9 mouse cellular contexts compared by ENCODE assay signal in the genomic region with DNA sequence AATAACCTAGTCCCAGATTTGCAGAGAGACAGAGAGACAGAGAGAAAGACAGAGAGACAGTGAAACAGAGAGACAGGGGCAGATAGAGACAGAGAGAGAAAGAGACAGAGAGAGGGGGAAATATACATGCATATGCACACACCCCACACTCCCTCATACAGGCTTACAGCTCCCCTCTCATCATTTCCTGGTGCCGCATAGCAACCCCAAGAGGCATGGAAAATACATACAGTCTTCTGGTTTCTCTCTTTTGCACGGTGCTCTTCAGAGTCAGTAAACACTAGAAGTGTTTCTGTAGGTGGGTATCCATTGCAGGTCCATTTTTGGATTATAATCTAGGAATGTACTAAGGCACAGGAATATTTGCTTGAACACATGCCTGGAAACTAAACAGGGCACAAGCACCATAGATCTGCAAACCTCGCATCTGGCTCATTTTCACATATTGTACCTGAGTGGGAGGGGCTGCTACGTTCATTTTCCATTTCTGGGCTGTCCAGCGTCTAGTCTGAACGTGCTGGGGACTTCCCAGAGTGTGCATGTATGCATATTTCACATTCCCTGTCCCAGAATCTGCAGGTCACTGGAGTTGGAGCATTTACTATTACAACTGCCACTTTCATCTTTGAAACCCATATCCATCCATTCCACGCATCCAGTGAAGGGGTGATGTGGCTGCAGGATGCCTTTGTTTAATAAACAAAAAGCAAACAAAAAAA.
DNase-seq lines count a peak whose midpoint lies in the region; ATAC-seq and TF ChIP-seq lines count a peak whose summit lies in the region.
"Had no signal": no experiment of that assay in that cellular context is flagged by ENCODE, and none has a peak within 500 bp of the region (broad histone marks: within the 10 kb centered on the region; RNA-seq: fewer than 3 reads in every experiment).

No protein-coding gene starts in this region.

- no peak overlapping the region for H3K27ac ChIP-seq in hindbrain, embryonic 12.5 days
- no peak overlapping the region for H3K27ac ChIP-seq in hindbrain, embryonic 11.5 days (ENCODE audit: low read depth, low read length)
- H3K27ac ChIP-seq in forebrain, embryonic 13.5 days: no peak overlapping the region
- no peak overlapping the region for H3K27ac ChIP-seq in midbrain, embryonic 11.5 days (ENCODE audit: low read depth, low read length)

- ATAC-seq in hindbrain, embryonic 12.5 days (ENCODE audit: low FRiP score): no peak
- ATAC-seq in hindbrain, embryonic 11.5 days (ENCODE audit: low FRiP score): no peak
- peak; percentile 67 for ATAC-seq in Patski
- ATAC-seq in forebrain, embryonic 13.5 days: no peak
- no peak for ATAC-seq in midbrain, embryonic 11.5 days (ENCODE audit: low FRiP score)
- ATAC-seq in megakaryocyte, adult 5-6 weeks (ENCODE audit: poor library complexity, severe bottlenecking): no peak

- no peak overlapping the region for H3K9ac ChIP-seq in hindbrain, embryonic 12.5 days
- no peak overlapping the region for H3K9ac ChIP-seq in hindbrain, embryonic 11.5 days (ENCODE audit: low read depth, low read length)
- peak overlapping the region; percentile 48; the same call in 1 of the 2 replicates for H3K9ac ChIP-seq in forebrain, embryonic 13.5 days
- H3K9ac ChIP-seq in midbrain, embryonic 11.5 days (ENCODE audit: low read length): no peak overlapping the region

- 0 out of 2 replicates have a peak, but pooled peaks cover 3% of the 10 kb centered on the region for H3K4me1 ChIP-seq in hindbrain, embryonic 12.5 days
- H3K4me1 ChIP-seq in hindbrain, embryonic 11.5 days (replicated peaks; ENCODE audit: control insufficient read depth, insufficient read depth, low read length): no peaks in the 10 kb centered on the region
- peaks cover 13% of the 10 kb centered on the region for H3K4me1 ChIP-seq in forebrain, embryonic 13.5 days
- H3K4me1 ChIP-seq in midbrain, embryonic 11.5 days (ENCODE audit: control insufficient read depth, insufficient read depth, low read length): peaks cover 3% of the 10 kb centered on the region; the same call in 1 of the 2 replicates

- in situ Hi-C loops in Patski (cut with MboI; ENCODE audit: low pct_unique_long_range_greater_than_20kb): loop anchor here (5.0 kb wide), 1 partner anchor 47 kb away; no protein-coding TSS in a partner anchor

- H3K4me2 ChIP-seq in hindbrain, embryonic 12.5 days (replicated peaks): peak overlapping the region; percentile 24
- no peak overlapping the region for H3K4me2 ChIP-seq in hindbrain, embryonic 11.5 days (replicated peaks; ENCODE audit: low read depth, low read length)
- H3K4me2 ChIP-seq in forebrain, embryonic 13.5 days: peak overlapping the region; percentile 59
- H3K4me2 ChIP-seq in midbrain, embryonic 11.5 days: peak overlapping the region; percentile 25; the same call in 1 of the 2 replicates
- H3K4me2 ChIP-seq: liver, embryonic 11.5 days had no signal

- H3K4me3 ChIP-seq in hindbrain, embryonic 12.5 days: no peak overlapping the region
- H3K4me3 ChIP-seq in hindbrain, embryonic 11.5 days (ENCODE audit: low read depth, low read length): no peak overlapping the region
- H3K4me3 ChIP-seq in forebrain, embryonic 13.5 days: peak overlapping the region; percentile 34
- no peak overlapping the region for H3K4me3 ChIP-seq in midbrain, embryonic 11.5 days (ENCODE audit: low read depth, low read length)

- DNase-seq in hindbrain, embryonic 11.5 days (ENCODE audit: low spot score): no peak
- DNase-seq in Patski (ENCODE audit: low read depth, low spot score): no peak
- no peak for DNase-seq in midbrain, embryonic 11.5 days (ENCODE audit: low spot score, missing footprints)
- DNase-seq in embryo, embryonic 10.5 days (ENCODE audit: low spot score): no peak
- DNase-seq in right cerebral cortex, postnatal 10 days (ENCODE audit: low spot score in 2 of 2): no peak

- 52% methylated on average over 7 of the region's 7 CpGs for WGBS in hindbrain, embryonic 12.5 days
- 58% methylated on average over 7 of the region's 7 CpGs for WGBS in hindbrain, embryonic 11.5 days
- WGBS in forebrain, embryonic 13.5 days: 39% methylated on average over 7 of the region's 7 CpGs
- WGBS in midbrain, embryonic 11.5 days: 64% methylated on average over 7 of the region's 7 CpGs

- CTCF ChIA-PET in Patski (lab: Charles Lee): interaction anchor here (1.4 kb wide), 1 partner anchor 9 kb away, joined by 3 read pairs; no protein-coding TSS in a partner anchor

- TF ChIP-seq CTCF in Patski (IDR thresholded peaks at IDR 0.05): no peak

- POLR2A ChIA-PET in Patski (lab: Charles Lee): no interaction called here

- H3K36me3 ChIP-seq in hindbrain, embryonic 12.5 days: no peaks in the 10 kb centered on the region
- no peaks in the 10 kb centered on the region for H3K36me3 ChIP-seq in hindbrain, embryonic 11.5 days (ENCODE audit: control insufficient read depth, insufficient read depth, low read length)
- H3K36me3 ChIP-seq in forebrain, embryonic 13.5 days (ENCODE audit: poor library complexity, severe bottlenecking): no peaks in the 10 kb centered on the region
- no peaks in the 10 kb centered on the region for H3K36me3 ChIP-seq in midbrain, embryonic 11.5 days (ENCODE audit: control insufficient read depth, insufficient read depth, low read length)

- no peaks in the 10 kb centered on the region for H3K9me3 ChIP-seq in hindbrain, embryonic 12.5 days (replicated peaks)
- H3K9me3 ChIP-seq in hindbrain, embryonic 11.5 days (ENCODE audit: control insufficient read depth, low read length): no peaks in the 10 kb centered on the region
- H3K9me3 ChIP-seq in forebrain, embryonic 13.5 days (replicated peaks): no peaks in the 10 kb centered on the region
- no peaks in the 10 kb centered on the region for H3K9me3 ChIP-seq in midbrain, embryonic 11.5 days (ENCODE audit: control insufficient read depth, low read length)

- H3K27me3 ChIP-seq in hindbrain, embryonic 12.5 days: no peaks in the 10 kb centered on the region
- H3K27me3 ChIP-seq in hindbrain, embryonic 11.5 days (ENCODE audit: control insufficient read depth, insufficient read depth, low read length): no peaks in the 10 kb centered on the region
- no peaks in the 10 kb centered on the region for H3K27me3 ChIP-seq in Patski
- H3K27me3 ChIP-seq in forebrain, embryonic 13.5 days: no peaks in the 10 kb centered on the region
- no peaks in the 10 kb centered on the region for H3K27me3 ChIP-seq in midbrain, embryonic 11.5 days (ENCODE audit: control insufficient read depth, insufficient read depth, low read length)
